Mouse (Mus musculus): ENCODE results near the gene Srrm1.

DNA sequence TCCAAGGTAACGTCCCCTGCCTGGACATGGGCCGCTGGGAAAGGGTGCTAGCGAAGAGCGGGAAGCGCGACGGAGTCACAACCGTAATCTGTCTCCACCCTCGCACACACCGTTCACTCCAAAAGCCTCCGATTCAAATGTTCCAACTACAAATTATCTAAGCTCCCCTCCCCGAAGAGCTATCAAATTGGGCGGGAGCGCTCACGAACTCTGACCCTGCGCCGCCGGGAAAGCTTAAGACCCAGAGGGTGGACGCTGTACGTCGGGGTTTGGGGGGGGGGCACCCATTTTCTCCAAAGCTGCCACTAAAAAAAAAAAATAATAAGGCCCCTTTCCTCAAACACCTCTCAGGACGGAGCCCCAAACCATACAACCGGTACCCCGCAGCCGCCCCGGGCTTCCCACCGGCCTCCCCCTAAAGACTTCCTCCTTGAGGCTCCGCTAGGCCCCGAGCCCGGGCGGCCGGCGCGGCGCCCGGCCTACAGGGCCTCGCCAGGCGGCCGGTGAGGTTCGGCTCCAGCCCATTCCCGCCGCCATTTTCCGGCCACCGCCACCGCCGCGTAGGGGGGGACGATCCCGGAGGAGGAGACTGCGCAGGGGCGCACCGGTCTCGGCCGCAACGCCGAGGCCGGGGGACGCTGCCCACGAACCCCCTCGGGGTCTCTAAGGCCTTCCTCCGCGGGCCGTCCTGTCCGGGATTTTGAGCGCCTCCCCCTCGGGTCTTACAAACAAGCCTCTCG lies 625 bp downstream of the Srrm1 start:
- TF ChIP-seq POLR2A (IDR thresholded peaks at IDR 0.05; ENCODE audit: insufficient read depth, low read depth, low read length) (no peak), CTCF (IDR thresholded peaks at IDR 0.05; ENCODE audit: insufficient read depth, low read depth, low read length) (no peak)
